Mouse (Mus musculus) cerebellum, adult 9-10 months (tissue): ENCODE data around the gene Sat1.
A peak's percentile ranks its signal among the peaks of the same experiment; 100 is the strongest.
"Not testable (repeated sequence)": the region's sequence is repeated elsewhere in the genome, so short reads cannot be mapped to it uniquely, and the experiment has no call there.

ENCODE experiments used
- DNase-seq: peaks from one replicate; pipeline ENCODE4 v3.0.0; 2022

The Sat1 gene

DNA sequence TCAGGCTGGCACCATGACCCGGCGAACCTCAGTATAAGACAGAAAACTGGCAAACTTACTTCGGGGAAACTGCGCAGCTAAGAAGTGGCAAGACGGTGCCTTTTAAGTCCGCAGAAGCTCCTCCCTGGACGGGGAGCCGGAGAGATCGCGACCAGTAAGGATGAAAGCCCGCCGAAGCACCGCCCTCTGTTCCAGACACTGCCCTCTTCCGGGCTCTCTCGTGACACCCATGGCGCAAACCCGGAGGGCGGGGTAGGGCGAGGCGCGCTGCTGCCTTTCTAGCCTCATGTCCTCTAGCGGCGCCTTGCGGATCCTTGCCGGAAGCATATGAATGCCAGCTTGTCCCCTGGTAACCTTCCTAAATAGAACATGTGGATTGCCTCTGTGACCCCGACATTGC lies at the start of gene Sat1:
TSS of gene Sat1 (minus strand) at position 179 of the 400 bp plus-strand sequence.
- peak; percentile 92 for DNase-seq

DNA sequence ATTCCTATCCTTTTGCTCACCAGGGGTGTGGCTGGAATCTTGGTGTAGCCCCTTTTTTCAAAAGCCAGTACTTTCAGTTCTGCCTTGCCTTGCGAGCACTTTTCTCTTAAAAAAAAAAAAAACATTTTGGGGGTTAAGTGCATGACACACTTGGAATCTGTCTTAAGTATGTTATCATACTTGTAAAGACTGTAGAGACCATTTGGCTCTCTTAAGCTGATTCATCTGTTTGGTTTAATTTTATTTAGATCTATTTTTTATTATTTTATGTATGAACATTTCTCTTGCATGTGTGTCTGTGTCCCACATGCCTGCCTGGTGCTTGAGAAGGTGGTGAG lies 46.6 kb upstream of the Sat1 start:
- no peak for DNase-seq

DNA sequence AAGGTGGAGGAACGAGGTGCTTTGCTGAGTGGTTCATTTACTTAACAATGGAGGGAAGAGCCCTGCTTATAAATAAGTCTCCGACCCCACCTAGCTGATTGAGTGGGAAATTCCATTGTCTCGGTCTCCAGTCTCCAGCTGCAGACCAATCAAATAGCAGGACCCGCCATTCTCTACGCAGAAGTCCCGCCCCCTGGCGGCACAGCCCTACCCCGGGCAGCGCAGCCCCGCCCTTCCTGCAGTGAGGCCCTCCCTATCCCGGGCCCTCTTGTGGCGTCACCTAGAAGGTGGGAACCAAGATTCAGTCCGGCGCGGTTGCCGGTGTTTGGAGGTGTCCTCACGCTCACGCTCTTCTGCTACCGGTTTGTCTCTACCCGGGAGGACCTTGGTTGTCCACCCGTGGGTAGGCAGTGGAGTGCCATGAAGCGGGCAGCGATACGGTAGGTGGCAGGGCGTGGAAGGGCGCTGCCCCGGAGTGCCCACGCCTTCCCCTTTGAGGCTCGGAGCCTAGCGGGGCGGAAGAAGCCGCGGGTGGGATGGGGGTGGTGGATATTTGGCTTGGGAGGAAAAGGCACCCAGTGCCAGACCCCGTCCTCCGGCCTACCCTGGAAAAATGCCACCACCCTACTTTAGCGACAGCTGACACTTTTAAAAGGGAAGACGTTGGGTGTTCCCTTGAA lies 46.1 kb upstream of the Sat1 start, which contains the start of gene Acot9:
TSS of gene Acot9 (plus strand) at position 209 of the 680 bp plus-strand sequence.
- DNase-seq, result peak; percentile 89

GRCm38 (mm10) chrX:155256856-155257255 lies 40.6 kb upstream of the Sat1 start:
- no peak for DNase-seq

DNA sequence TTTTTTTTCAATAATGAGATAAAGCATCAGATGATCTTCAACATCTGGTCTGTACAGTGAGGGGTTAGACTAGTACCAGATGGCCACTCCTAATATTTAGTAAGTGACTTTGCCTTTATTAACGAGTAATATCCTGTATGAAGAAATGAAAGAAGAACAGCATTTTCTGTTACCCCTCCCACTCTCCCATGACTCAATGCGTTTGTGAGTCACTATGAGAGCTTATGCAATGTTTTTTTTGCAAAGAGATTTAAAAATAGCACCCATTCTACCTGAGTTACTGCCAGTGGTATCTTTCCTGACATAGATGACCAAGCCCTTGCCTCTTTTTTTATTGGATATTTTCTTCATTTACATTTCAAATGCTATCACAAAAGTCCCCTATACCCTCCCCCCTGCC lies 2.0 kb upstream of the Sat1 start:
- no peak for DNase-seq

GRCm38 (mm10) chrX:155215501-155216248 lies 574 bp downstream of the Sat1 start:
- DNase-seq, result no peak

- DNase-seq, result no peak
Observed at GRCm38 (mm10) chrX:155214291-155215136, 1.7 kb downstream of the Sat1 start.

DNA sequence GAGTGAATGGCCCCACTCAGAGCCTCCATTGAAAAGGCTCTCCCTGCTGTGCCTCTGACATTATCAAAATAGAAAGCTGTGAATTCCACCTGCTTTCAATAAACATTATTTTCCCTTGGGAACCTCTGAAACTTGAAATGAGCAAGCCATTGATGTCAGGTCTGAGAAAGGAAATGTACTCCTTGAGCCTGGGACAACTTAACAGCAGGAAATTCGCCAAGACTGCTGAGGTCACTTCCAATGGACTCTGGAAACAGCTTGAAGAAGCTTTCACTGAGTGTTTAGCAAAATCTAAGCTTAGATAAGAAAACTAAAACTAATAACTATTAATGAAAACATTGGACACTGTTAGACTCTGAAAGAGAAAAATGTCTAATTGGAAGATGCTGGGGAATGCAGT lies 7.6 kb downstream of the Sat1 start:
- no peak for DNase-seq

DNA sequence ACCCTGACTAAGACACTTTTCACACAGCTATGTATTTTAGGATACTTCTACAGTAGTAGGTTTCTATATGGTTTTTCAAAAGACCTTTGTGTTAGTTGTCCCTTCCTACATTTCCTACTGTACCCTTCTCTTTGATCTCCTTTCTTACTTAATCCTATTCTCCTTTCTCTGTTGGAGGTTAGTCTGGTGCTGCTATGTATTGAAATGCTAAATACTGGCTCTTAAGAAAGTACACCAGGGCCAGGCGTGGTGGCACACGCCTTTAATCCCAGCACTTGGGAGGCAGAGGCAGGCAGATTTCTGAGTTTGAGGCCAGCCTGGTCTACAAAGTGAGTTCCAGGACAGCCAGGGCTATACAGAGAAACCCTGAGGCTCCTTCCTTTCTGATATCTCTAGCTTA lies 10.8 kb downstream of the Sat1 start:
- not testable (repeated sequence) for DNase-seq

DNA sequence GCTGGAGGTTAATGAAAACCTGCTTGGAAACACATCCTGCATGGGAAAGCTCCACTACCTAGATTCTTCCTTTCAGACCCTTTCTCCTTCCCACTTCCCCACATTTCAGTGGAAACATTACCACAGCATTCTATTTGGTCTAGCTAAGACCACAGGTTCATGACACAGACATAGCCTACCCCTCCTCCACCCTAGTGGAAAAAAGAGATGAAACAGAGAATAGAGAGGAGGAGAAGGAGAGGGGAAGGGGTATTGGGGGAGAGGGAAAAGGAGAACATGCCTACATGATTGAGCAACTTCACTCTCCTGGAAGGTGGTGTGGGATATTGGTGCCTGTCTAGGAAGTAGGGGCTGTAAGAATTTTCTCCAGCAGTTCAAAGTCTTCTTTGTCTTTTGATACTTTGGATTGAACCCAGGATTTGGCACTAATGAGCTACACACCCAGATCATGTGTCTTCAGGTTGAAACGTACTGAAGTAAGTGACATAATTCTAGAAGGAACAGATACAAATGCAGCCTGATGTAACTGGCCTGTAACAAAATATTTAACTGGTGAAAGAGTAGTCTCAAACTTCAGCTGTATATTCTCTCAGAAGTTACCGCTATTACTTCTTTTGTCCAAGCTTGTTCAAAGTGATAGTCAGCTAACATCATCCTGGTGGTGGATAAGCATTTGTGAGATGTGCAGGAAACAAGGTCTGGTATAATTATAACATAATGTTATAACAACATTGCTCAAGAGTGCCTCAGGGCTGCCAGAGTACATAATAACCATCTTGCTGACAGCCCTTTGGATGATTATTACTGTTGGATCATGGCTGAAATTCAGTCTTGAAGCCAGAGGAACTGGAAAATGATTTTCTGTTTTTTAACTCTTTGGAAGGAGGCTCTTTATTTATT lies 13.6 kb downstream of the Sat1 start:
- DNase-seq, result no peak

DNA sequence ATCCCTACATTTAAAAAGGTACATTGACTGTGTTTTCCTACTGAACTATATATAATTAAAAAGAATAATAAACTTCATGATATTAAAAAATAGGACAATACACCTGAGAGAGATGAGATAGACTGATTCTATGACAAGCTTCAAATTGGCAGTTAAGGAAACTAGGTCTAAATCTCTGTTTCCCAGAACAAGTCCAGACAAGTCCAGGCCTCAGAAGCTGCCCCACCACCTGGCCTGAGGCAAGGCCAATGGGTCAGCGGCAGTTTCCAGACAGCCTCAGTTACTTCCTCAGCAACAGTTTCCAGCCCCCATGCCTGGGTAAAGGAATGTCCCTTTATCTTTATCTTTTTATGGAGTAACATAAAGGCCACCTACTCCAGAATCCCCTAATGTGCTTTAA lies 14.4 kb downstream of the Sat1 start:
- no peak for DNase-seq

GRCm38 (mm10) chrX:155194979-155195378 lies 21.3 kb downstream of the Sat1 start:
- no peak for DNase-seq

GRCm38 (mm10) chrX:155193732-155194443 lies 22.4 kb downstream of the Sat1 start:
- DNase-seq, result no peak

GRCm38 (mm10) chrX:155191941-155192340 lies 24.3 kb downstream of the Sat1 start:
- no peak for DNase-seq

GRCm38 (mm10) chrX:155177640-155178039 lies 38.6 kb downstream of the Sat1 start:
- no peak for DNase-seq

DNA sequence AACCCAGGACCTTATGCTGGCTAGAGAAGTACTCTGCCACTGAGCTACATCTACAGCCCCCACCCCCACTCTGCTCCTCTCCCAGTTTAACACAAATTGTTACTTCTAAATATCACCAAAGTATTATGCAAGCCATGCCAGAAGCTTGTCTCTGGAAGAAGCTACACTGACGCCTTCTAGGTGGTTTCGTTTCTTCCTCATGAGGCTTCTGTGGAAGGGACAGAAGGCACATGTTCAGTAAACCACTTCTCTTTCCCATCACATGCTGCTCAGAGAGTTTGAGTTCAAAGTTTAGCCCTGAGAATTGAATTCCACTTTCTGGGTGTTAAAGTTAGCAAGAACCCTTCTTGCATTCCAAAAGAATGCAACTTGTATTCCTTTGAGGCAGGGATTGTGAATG lies 39.0 kb downstream of the Sat1 start:
- no peak for DNase-seq

DNA sequence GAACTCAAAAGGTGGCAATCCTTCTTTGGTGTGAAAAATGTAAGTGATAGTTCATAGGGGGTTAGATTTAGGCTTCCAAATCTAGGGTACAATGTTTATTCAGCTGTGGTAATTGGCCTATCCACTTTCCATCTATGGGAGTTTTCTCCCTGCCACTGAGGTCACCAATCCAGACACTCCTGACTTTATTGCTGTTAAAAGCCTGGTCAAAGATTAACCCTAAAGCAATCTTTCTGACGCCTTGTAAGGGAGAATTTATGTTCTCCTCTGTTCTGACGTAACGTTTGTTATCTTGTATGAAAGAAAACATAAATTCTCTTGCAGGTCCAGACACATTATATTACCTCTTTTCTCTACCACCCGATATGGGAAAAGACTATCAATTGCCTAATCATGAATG lies 40.7 kb downstream of the Sat1 start:
- no peak for DNase-seq

DNA sequence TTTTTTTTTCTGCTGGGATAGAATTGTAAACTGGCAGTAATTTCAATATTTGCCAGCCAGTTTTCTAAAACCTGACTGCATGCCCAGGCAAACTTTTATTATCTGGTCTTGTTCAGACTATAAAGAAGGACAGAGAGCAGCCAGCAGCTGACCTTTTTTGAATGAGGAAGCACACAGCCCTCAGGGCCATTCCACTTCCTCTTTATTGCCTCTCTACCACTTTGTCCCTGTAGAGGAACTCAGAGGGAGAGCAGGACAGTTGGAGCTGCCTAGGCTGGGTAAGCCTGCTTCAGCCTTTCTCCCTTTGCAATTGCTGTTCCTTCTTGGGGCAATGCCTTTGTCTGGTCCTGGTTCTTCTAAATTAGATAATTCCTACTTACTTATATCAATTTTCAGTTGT lies 43.9 kb downstream of the Sat1 start:
- DNase-seq, result no peak

- no peak for DNase-seq
Observed at GRCm38 (mm10) chrX:155171754-155172153, 44.5 kb downstream of the Sat1 start.

- no peak for DNase-seq
Observed at GRCm38 (mm10) chrX:155169886-155170285, 46.4 kb downstream of the Sat1 start.

DNA sequence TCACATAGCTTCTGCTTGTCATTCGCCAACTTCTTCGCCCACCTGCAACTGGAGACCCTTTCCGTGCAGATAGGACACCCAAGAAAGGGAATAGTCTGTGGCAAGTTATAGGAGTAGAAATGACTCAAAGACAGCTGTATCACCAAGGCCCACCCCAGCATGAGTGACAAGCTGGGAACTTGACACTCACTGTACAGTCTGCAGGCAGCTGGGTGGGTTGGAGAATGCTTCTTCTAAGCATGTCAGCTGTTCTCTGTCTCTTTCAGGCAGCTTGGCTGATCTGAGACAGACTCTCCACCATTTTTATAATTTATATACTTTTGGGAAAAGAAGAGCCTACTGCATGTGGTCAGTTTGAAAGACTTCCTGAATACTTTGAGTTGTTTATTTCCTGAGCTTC lies 48.6 kb downstream of the Sat1 start:
- DNase-seq, result no peak

DNA sequence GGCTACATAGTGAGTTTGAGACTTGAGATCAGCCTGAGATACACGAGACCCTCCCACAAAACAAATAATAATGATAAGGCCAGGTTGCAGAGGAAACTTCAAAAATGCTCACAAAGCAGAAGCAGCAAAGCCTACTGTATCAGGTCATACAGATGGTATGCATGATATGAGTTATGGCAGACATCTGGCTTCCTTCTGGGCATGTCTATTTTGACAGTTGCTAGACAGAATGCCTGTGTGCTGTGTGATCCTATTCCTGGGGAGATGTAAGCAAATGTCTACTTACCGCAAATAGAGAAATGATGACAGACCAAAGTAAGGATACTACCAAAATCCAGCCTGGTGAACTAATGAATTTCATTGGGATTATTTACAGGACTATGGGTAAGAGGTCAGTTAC lies 49.9 kb downstream of the Sat1 start:
- no peak for DNase-seq
